Mouse (Mus musculus): ENCODE measurements around the gene Ctsz. TPM values are rescaled to one million over a fixed set of nuclear protein-coding genes. Genes with fewer than 3 reads are reported as not detected.

The Ctsz gene
- 95.9 and 101 TPM in 2 replicates for polyA plus RNA-seq (2016; fragmentation: Nextera tagmentation; extraction: Ambion mirVana)

DNA sequence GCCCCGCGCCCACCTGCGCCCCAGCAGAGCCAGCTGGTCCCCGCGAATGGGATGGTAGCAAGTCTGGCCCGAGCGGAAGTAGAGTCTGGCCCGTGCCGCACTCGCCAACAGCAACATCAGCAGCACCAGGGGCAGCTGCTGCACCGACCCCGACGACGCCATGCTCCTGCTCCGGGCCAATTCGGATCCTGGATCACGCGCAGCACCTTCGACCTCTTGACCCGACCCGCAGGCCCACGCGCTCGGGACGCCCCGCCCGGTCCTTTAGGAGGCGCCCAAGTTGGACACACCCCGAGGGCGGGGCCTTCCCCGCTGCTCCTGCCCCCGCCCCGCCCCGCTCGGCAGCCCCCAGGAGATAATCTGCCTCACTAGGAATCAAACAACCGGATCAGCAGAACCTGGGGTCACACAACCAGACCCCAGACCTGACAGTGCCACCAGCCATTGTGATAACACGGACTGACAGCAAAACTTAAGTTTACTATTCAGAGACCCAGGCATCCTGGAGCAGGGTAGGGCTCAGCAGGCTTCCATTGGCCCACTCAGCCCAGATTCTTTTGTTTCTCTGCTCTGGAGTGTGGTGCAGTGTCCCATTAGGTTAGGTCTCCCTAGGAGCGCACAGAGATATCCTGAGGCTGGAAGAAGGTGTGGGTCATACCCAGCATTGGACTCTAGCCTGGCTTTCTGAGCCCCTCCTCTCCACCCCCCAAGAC lies at the start of gene Ctsz:
Ctsz (minus strand) TSS at position 303 of the 713 bp plus-strand sequence.
- Histone ChIP-seq H3K36me3 (peaks cover 19% of the 10 kb centered on the region; the same call in 1 of the 2 replicates), H3K9ac (peak within 1 kb of the TSS; percentile 73), H3K27me3 (replicated peaks) (no peaks in the 10 kb centered on the region), H3K4me3 (peak within 1 kb of the TSS; percentile 58), H3K4me2 (peak within 1 kb of the TSS; percentile 85), H3K9me3 (replicated peaks) (no peaks in the 10 kb centered on the region), H3K27ac (ENCODE audit: poor library complexity, severe bottlenecking) (no peak within 1 kb of the TSS), H3K4me1 (replicated peaks) (peaks cover 38% of the 10 kb centered on the region)
- peak; percentile 86 for ATAC-seq (ENCODE audit: insufficient number of reproducible peaks, low FRiP score)
- 1% methylated on average over 38 of the region's 38 CpGs for WGBS

DNA sequence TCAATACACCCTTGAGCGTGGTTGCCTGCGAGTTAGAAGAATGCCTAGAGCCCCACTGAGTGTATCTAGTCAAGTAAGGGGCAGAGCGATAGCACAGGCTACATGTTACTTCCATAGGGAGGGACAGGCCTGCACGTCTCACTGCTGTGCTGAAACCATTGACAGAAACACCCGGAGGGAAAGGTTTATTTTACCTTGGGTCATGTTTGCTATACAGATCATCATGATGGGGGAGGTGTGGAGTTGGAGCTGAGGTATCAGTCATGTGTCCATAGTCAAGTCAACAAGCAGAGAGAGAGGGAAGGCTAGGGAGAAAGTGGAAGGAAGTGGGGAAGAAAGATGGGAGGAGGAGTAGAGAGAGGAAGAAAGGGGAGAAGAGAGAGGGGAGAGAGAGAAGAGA lies 48.2 kb upstream of the Ctsz start:
- 72% methylated on average over 5 of the region's 5 CpGs for WGBS
- no peak for ATAC-seq (ENCODE audit: insufficient number of reproducible peaks, low FRiP score)
- Histone ChIP-seq H3K36me3 (no peaks in the 10 kb centered on the region), H3K9me3 (replicated peaks) (no peaks in the 10 kb centered on the region), H3K4me2 (no peak overlapping the region), H3K27me3 (replicated peaks) (no peaks in the 10 kb centered on the region; the same call in 1 of the 2 replicates), H3K4me3 (no peak overlapping the region), H3K9ac (no peak overlapping the region), H3K27ac (ENCODE audit: poor library complexity, severe bottlenecking) (no peak overlapping the region), H3K4me1 (replicated peaks) (no peaks in the 10 kb centered on the region)

DNA sequence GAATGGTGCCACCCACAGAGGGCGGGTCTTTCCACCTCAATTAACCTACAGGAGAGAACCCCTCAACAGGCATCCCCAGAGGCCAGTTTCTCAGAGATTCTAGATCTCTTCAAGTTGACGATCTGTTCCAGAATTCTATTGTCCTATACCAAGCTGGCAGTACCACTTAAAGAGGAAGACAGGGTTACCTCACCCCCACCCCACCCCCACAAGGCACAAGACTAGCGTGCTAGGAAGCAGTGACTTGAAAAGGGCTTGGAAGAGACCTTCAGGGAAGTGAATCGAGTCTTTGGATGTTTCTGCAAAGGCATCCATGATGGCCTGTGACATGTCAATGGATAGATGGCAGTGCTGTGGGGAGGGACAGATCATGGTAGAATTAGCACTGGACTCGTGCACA lies 39.9 kb upstream of the Ctsz start:
- no peak overlapping the region for H3K4me2 ChIP-seq
- WGBS, result 73% methylated on average over 5 of the region's 5 CpGs

DNA sequence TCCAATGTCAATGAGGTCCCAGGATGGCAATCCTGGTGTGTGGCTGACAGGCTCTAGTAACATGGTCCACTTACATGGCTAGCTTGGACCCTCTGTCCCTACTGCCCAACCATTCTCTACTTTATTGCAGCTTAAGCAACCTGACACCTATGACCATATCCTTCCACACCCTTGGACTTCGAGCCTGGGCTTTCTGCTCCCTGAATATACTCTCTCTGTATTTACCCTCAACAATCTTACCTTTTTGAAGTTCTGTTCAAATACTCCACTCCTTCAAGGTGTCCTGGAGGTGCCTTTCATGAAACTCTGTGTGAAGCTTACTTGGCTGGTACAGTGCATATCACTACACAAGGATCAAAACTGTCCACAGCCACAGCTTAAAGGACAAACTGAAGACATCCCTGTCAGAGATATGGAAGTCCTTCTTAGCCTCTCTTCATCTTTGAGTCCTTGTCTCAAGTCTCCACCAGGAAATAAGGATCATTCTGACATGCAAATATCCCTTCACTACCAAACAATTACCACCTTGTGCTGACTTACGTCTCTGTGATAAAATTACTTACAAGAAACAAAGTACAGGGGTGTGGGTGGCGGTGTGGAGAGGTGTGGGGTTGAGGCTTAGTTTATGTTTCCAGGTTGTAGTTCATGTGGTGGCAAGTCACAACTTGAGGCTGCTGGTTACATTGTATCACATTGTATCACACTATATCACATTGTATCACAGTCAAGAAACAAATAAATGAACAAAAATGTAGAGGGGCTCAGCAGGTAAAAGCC lies 38.9 kb upstream of the Ctsz start:
- 71% methylated on average over 3 of the region's 3 CpGs for WGBS
- no peak overlapping the region for H3K27ac ChIP-seq (ENCODE audit: poor library complexity, severe bottlenecking)
- no peak overlapping the region for H3K9ac ChIP-seq
- ATAC-seq (ENCODE audit: insufficient number of reproducible peaks, low FRiP score), result no peak
- no peak overlapping the region for H3K4me3 ChIP-seq
- no peak overlapping the region for H3K4me2 ChIP-seq
- H3K4me1 ChIP-seq (replicated peaks), result no peaks in the 10 kb centered on the region
- H3K9me3 ChIP-seq (replicated peaks), result no peaks in the 10 kb centered on the region
- H3K36me3 ChIP-seq, result no peaks in the 10 kb centered on the region
- H3K27me3 ChIP-seq (replicated peaks), result no peaks in the 10 kb centered on the region

More for the DNA sequence above, 39.9 kb upstream of the Ctsz start:
- H3K9me3 ChIP-seq (replicated peaks), result no peaks in the 10 kb centered on the region
- H3K4me1 ChIP-seq (replicated peaks), result no peaks in the 10 kb centered on the region
- no peaks in the 10 kb centered on the region for H3K36me3 ChIP-seq
- no peak overlapping the region for H3K4me3 ChIP-seq
- H3K27ac ChIP-seq (ENCODE audit: poor library complexity, severe bottlenecking), result no peak overlapping the region
- H3K27me3 ChIP-seq (replicated peaks), result no peaks in the 10 kb centered on the region
- no peak overlapping the region for H3K9ac ChIP-seq
- no peak for ATAC-seq (ENCODE audit: insufficient number of reproducible peaks, low FRiP score)

DNA sequence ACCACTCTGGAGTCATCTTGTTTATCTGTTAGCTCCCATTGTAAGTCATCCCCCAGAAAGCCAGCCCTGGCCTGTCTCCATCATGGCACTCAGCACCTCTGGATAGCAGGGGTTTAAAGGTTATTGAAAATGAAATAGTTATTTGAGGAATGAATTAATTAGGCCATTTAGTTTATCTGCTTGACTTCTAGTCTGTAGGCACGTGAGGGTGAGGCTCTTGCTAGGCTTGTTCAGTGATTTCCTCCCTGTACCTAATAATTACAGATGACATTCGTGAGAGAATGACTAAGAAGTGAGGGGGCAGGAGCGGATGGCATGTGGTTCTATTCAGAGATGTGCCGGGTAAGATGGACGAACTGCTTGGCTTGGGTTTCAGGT lies 34.7 kb upstream of the Ctsz start:
- no peaks in the 10 kb centered on the region for H3K9me3 ChIP-seq (replicated peaks)
- WGBS, result 75% methylated on average over 5 of the region's 5 CpGs
- H3K4me3 ChIP-seq, result peak overlapping the region; percentile 71
- H3K36me3 ChIP-seq, result peaks cover 12% of the 10 kb centered on the region
- H3K27me3 ChIP-seq (replicated peaks), result no peaks in the 10 kb centered on the region
- H3K9ac ChIP-seq, result peak overlapping the region; percentile 60; the same call in 1 of the 2 replicates
- peaks cover 27% of the 10 kb centered on the region for H3K4me1 ChIP-seq (replicated peaks)
- H3K4me2 ChIP-seq, result peak overlapping the region; percentile 74
- ATAC-seq (ENCODE audit: insufficient number of reproducible peaks, low FRiP score), result no peak
- no peak overlapping the region for H3K27ac ChIP-seq (ENCODE audit: poor library complexity, severe bottlenecking)

DNA sequence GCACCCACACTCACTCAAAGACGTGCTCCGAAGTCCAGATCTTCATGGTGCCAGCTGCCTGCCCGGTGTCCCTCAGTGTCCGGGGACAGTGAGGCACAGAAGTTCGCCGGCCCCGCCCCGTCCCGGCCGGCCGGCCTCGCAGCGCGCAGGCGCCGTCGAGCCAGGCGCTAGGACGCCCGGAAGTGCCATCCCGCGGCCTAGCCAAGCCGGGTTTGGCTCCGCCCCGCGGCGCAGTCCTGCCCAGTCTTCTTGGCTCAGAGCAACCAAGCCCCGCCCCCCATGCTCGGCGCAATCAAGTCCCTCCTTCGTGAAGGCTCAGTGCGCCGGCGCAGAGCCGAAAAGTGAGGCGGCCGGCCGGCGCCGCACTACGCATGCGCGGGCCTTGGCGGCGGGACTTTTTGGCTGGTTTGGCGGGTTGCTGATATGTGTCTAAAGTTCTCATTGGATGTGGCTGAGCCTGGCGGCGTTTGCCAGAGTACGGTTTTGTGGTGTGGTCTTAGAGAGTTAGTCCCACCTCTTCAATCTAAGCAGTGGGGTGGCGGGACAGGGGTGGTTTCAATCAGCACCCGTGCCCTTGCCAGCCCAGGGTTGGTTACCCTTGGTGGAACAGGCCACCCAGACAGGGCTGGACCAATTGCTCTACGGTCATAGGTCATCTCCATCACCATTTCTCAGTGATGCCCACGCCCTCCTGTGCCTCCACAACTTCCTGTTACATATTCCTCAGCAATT lies 34.1 kb upstream of the Ctsz start, which contains the start of gene Prelid3b:
Prelid3b (minus strand) TSS at position 264 of the 732 bp plus-strand sequence.
- under 1% methylated on average over 53 of the region's 53 CpGs for WGBS
- peaks cover 27% of the 10 kb centered on the region for H3K4me1 ChIP-seq (replicated peaks)
- ATAC-seq (ENCODE audit: insufficient number of reproducible peaks, low FRiP score), result peak; percentile 98
- H3K4me2 ChIP-seq, result peak within 1 kb of the TSS; percentile 74
- no peaks in the 10 kb centered on the region for H3K9me3 ChIP-seq (replicated peaks)
- peak within 1 kb of the TSS; percentile 87 for H3K9ac ChIP-seq
- H3K4me3 ChIP-seq, result peak within 1 kb of the TSS; percentile 71
- peaks cover 17% of the 10 kb centered on the region for H3K36me3 ChIP-seq
- peak within 1 kb of the TSS; percentile 73 for H3K27ac ChIP-seq (ENCODE audit: poor library complexity, severe bottlenecking)
- H3K27me3 ChIP-seq (replicated peaks), result no peaks in the 10 kb centered on the region

DNA sequence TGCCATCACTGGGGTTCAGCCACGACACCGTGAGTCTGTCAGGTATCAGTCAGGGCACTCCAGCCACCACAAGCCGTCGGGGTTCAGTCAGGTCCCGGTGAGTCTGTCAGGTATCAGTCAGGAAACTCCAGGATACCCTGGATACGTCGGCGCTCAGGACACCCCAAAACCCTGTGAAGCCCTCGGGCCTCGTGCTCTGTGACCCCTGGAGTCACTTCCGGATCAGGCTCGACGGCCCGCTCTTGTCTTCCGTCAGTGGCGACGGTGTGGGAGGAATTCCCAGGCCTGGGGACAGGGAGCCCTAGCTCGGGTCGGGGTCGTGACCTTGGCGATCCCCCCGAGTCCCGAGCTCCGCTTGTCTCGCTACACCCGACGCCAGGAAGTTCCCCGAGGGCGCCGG lies 33.6 kb upstream of the Ctsz start:
- no peaks in the 10 kb centered on the region for H3K9me3 ChIP-seq (replicated peaks)
- peak overlapping the region; percentile 73 for H3K27ac ChIP-seq (ENCODE audit: poor library complexity, severe bottlenecking)
- no peaks in the 10 kb centered on the region for H3K27me3 ChIP-seq (replicated peaks)
- H3K4me1 ChIP-seq (replicated peaks), result peaks cover 27% of the 10 kb centered on the region
- H3K4me3 ChIP-seq, result peak overlapping the region; percentile 71
- 5% methylated on average over 30 of the region's 30 CpGs for WGBS
- peak; percentile 41 for ATAC-seq (ENCODE audit: insufficient number of reproducible peaks, low FRiP score)
- H3K36me3 ChIP-seq, result peaks cover 22% of the 10 kb centered on the region
- peak overlapping the region; percentile 87 for H3K9ac ChIP-seq
- peak overlapping the region; percentile 74 for H3K4me2 ChIP-seq

DNA sequence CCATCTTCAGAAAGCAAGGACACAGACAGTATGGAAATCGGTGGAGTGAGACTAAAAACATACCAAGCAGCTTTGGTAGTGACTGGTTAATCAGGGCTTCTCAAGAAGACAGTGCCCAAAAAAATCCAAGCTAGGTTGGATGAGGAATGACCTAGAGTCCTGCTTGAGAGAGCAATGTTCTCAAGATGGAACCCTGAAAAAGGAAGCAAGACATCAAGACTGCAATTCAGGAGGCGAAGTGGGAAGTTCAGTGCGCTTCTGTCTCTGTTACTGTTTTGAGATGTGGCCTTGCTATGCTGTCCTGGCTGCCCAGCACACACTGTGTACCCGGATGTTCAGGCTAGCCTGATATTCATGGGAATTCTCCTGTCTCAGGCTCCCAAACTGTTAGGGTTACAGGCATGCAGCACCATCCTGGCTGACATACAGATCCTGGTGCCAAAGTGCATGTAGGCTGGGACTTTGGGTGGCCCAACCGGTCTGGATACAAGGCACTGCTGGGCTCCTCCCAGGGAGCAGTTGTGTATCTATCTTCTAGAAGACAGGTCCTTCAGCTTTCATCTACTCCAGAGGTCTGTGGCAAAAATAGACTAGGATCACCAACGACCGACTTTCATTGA lies 32.1 kb upstream of the Ctsz start:
- H3K9ac ChIP-seq, result no peak overlapping the region
- H3K4me3 ChIP-seq, result no peak overlapping the region
- peaks cover 35% of the 10 kb centered on the region for H3K36me3 ChIP-seq
- no peak for ATAC-seq (ENCODE audit: insufficient number of reproducible peaks, low FRiP score)
- WGBS, result 82% methylated on average over 7 of the region's 7 CpGs
- peak overlapping the region; percentile 74 for H3K4me2 ChIP-seq
- H3K27ac ChIP-seq (ENCODE audit: poor library complexity, severe bottlenecking), result no peak overlapping the region
- no peaks in the 10 kb centered on the region for H3K27me3 ChIP-seq (replicated peaks)
- H3K9me3 ChIP-seq (replicated peaks), result no peaks in the 10 kb centered on the region
- peaks cover 27% of the 10 kb centered on the region for H3K4me1 ChIP-seq (replicated peaks)

DNA sequence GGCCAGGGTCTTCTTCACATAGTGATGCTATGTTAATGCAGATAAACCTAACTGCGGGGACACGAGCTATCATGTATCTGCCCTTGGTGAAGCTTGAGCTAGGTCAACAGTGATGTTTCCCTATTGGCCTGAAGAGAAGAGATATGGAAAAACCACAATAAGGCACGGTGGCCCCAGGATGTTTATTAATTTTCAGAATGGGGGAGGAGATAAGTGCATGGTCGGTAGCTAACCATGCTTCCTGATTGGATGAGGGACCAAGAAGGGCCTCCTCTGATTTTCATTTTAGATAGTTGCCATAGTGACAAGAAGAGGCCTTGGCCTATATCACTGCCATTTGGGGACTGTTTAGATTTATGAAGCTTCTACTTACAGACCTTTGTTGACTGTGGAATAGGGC lies 31.5 kb upstream of the Ctsz start:
- Histone ChIP-seq H3K4me2 (no peak overlapping the region), H3K4me1 (replicated peaks) (peaks cover 27% of the 10 kb centered on the region), H3K27ac (ENCODE audit: poor library complexity, severe bottlenecking) (no peak overlapping the region), H3K9me3 (replicated peaks) (no peaks in the 10 kb centered on the region), H3K9ac (no peak overlapping the region), H3K4me3 (no peak overlapping the region), H3K27me3 (replicated peaks) (no peaks in the 10 kb centered on the region), H3K36me3 (peaks cover 40% of the 10 kb centered on the region)
- WGBS, result 70% methylated on average over 4 of the region's 4 CpGs
- ATAC-seq (ENCODE audit: insufficient number of reproducible peaks, low FRiP score), result no peak

DNA sequence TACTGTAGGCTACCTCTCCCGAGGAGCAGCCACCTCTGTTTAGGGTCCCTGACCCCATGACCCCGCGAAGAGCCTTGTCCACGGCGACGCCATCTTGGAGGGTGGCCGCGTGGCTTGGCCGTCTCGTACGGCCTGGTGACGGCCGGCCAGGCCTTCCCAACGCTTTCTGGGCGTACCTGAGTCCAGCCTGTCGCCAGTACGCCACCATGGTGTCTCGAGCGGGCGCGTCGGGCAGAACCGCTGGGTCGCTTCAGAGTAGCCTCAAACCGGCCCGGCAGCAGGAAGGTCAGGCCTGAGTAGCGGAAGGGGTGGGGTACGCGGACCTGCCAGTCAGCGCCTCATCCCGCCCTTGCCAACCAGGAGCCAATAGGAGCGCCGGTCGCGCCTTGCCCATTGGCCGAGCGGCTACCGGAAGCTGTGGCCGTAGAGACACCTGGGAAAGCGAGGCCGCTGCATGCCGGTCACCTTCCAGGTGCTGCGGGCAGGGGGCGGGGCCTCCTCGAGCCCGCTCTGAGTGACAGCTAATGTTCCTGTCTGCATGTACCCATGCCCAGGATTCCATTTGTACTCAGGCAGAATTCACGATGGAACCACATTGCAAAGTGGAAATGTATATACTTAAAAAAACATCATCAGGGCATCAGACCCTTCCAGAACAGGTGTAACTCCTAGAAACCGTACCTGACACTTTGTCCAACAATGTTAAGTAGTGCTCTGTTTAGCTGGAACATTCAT lies 25.1 kb upstream of the Ctsz start, which contains the start of gene Atp5e:
Atp5e (minus strand) TSS at position 317 of the 735 bp plus-strand sequence.
- no peaks in the 10 kb centered on the region for H3K27me3 ChIP-seq (replicated peaks)
- WGBS, result 2% methylated on average over 48 of the region's 48 CpGs
- peak within 1 kb of the TSS; percentile 77 for H3K27ac ChIP-seq (ENCODE audit: poor library complexity, severe bottlenecking)
- ATAC-seq (ENCODE audit: insufficient number of reproducible peaks, low FRiP score), result peak; percentile 99
- peak within 1 kb of the TSS; percentile 97 for H3K4me2 ChIP-seq
- H3K4me3 ChIP-seq, result peak within 1 kb of the TSS; percentile 96
- peak within 1 kb of the TSS; percentile 91 for H3K9ac ChIP-seq
- H3K9me3 ChIP-seq (replicated peaks), result no peaks in the 10 kb centered on the region
- H3K4me1 ChIP-seq (replicated peaks), result peaks cover 7% of the 10 kb centered on the region
- peaks cover 66% of the 10 kb centered on the region for H3K36me3 ChIP-seq
